Mouse (Mus musculus): ENCODE measurements at regions not wholly inside any gene's neighbourhood (a gene's known extent, or its start where the extent isn't known, plus 50 kb on each side); places are given as distances from the start of the nearest gene placed in this dataset.
A peak's percentile ranks its signal among the peaks of the same experiment; 100 is the strongest.

DNA sequence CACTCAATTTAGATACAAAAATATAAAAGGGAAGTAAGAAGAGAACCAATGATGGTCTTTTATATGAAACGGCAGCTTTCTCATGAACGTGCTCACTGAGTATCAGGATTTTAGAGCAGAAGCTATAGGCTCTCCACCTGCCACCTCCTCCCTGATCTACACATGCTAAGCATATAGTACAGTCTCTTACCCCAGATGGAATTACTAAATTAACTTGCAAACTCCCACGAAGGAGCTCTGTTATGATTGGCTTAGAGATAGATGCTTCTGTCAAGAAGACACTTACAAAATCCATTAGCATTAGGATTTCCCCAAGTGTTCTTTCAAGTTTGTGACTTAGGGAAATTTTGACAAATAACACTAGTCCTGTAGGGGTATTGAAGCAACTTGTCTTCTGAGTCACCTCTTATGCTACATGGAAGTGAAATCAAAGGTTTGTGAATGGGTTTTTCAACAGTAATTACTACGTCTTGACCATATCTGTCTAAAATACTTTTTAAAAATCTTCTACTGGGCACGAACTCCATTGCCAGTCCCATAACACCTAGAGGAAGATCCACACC is 60.6 kb downstream of the Crygs start:
- DNase-seq (ENCODE audit: low spot score): no peak

DNA sequence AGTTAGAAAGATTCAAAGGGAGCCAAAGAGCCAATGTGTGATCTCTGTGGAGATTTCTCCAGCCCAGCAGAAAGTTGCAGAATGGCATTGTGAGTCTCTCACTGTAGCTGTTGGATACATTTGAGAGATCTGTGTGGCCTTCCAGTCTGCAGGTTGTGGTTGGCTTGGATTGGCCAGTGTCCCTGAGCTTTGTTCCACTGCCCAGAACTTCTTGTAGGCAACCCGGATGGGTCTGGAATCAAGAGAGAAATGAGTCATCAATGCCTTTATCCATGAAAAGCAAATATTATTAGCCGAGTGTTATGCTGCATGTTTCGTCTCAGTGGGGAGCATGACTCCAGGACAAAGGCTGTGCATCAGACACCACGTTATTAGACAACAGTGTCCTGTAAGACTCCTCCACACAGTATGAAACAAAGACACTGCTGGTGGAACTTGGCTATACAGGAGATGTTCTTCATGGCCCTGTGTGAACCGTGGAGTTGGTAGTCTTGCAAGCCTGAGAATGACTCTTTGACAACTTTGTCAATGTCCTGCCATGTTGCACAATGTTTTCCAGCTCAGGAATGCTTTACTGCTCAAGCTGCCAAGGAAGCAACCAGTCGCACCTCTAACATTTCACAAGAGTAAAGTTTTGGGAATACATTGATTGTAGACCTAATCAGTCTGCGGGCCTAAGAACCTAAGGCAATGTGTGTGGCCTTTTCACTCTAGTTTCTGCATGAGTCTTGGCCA is 67.1 kb downstream of the Crygs start:
- no peak for DNase-seq (ENCODE audit: low spot score)

DNA sequence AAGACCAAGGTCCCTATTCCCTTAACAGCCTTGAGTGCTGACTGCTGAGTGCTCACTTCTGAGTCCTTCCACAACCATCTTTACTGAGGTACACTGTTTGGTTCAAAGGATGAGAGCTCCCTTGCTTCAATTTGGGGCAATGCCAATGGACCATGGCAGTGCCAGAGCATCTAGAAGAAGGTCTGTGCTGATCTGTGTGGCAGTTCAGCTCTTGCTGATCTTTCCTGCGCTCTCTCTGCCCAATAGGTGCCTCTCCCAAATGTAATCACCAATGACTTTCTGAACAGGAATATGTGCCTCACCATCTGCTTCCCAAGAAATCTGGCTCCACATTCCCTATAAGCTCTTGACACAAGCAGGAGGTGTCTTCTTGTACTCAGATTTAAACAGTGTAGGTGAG is 67.9 kb downstream of the Crygs start:
- DNase-seq (ENCODE audit: low spot score): no peak

DNA sequence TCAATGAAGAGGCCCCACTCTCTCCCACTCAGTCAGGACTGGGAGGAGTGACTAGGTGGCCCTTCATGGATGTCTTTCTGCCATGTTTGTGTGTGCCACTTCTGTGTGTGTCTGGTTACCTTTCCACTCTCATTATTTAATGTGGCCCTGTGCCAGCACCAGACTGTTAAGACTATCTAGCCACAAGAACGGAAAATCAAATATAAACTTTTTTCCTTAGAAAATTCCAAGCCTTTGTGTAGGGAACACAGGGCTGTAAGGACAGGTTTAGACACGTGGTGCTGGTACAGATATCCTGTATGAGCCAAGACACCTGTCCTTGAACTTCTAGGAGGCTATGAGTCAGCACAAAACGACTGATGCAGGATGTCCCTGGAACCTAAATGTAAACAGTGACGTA is 69.9 kb downstream of the Crygs start:
- DNase-seq (ENCODE audit: low spot score): no peak

DNA sequence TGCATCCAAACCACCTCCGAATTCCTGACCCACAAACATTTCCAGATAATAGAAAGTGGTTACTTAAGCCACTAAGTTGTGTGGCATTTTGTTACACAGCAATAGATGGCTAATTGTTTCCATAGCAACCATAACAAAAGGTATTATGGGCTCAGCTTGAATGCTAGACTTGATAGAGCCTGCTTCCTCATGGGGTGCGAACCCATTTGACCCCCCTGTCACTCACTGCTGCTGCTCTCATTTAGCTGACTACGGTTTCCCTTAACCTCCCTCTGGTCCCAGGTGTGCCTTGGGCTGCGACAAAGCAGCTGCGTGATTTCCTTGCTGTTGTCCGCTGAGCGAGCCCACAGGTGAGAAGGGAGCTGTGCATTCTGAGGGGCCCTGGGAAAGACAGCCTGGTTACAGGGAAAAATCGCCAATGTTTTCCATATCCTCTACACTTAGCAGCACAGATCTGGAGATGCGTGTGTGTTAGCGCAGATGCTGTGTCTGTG is 76.8 kb downstream of the Crygs start:
- no peak for DNase-seq (ENCODE audit: low spot score)

DNA sequence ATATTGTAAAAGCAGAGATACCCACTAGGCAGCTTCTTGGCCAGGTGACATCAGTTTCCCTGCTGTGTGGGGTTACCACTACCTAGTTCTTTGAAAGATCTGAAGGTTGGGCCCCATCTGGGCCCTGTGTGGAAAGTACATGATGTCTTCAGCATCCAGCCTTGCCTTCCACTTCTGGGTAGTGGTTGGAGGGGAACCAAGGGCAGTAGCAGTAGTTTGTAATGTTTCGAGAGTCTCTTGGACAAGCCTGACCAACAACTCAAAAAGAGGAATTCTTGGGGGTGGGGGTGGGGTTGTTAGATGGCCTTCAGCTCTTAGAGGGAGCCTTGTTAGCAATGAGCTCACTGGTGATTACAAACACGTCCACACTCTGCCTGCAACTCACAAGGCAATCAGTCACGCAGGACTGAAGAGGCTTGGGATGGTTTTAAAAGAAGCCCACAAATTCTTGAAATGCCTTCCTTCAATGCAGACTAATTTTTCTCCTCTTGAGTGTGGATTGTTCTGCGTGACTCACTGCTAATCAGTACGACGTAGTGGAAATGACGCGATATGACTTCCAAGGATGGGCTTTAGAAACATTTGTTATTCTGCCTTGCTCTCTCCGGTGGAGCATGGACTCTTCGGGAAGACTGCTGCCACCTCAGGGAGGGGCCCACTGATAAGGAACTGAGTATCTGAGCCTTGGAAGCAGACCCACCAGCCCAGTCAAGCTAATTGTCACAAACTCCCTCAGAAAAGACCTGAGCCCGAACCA is 76.9 kb upstream of the Dgkg start:
- no peak for DNase-seq (ENCODE audit: low spot score)

DNA sequence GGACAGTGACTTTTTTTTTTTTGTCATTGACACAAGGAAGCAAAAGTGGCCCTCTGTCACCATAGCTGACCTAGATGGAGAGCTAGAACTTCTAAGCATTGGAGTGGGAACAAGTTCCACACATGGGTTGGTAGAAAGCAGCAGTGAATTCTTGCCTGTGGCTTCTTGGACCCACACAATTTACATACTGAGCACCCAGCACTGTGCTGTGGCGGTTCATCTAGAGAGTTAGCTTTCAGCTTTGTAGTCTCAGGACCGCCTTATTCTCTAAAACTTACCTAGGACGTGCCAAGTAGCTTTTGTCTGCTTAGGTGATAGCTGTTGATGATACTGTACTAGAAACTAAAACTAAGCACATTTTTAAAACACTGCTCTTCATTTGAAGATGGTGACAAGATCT is 72.1 kb upstream of the Dgkg start:
- no peak for DNase-seq (ENCODE audit: low spot score)

DNA sequence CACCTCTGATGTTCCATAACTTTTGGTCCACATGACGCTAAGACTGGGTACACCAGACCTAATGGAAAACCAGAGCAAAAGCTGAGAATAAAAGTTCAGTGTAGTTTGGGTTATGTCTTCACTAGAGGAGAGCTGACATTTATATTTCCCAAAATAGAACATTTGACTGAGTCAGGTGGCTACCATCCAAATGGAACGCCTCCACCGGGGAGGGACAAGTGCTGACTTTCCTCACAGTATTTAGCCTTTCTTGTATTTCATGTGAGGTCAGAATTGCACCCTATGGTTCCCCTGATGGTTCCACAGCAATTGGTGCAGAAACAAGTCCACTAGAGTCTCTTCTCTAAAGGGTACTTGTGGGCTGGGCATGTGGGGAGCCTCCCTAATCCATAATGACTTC is 68.2 kb upstream of the Dgkg start:
- no peak for DNase-seq (ENCODE audit: low spot score)

DNA sequence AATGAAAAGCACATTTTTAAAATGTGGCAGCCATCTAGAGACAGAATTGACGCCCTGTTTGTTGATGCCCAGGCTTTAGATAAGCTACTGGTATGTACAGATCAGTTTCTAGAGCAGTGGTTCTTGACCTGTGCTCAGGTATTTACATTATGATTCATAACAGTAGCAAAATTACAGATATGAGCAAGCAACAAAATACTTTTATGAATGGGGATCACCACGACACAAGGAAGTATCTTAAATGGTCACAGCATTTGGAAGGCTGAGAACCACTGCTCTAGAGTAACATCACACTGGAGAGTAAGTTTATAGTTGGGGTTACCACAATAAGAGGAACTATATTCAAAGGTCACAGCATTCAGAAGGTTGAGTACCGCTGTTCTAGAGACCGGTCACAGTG is 66.3 kb upstream of the Dgkg start:
- no peak for DNase-seq (ENCODE audit: low spot score)

DNA sequence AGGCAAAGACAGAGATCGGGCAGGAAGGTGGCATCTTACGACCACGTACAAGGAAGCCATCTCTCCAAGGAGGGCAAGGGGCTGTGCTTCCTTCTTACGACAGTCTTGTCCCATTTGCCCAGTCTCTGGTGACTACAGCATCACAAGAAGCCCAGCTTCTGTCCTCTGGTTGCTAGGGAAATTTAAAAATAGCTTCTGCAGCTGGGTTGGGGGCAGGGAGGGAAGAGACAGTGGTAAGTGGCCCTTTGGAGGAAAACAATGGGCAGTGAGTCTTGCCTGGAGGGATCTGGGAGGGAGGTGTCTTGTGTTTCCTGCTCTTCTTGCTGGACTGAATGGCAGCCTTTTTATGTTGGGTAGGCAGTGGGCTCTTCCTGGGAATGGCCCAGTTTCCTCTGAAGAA is 62.8 kb upstream of the Dgkg start:
- no peak for DNase-seq (ENCODE audit: low spot score)

DNA sequence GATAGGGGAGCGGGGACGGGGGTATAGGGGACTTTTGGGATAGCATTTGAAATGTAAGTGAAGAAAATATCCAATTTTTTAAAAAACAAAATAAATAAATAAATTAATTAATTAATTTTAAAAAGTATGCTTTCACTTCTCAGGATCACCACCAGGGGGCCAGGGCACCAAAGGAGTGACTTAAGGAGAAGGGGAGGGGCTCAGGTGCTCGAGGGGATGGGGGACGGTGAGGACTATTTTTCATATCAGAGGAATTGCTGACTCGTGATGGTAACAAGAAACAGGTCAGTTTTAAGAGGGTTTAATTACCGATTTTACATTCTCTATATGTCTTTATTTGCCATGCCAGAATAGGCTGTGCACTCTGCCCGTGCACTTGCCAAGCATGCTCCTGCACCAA is 62.3 kb upstream of the Dgkg start:
- DNase-seq (ENCODE audit: low spot score): peak; percentile 17

DNA sequence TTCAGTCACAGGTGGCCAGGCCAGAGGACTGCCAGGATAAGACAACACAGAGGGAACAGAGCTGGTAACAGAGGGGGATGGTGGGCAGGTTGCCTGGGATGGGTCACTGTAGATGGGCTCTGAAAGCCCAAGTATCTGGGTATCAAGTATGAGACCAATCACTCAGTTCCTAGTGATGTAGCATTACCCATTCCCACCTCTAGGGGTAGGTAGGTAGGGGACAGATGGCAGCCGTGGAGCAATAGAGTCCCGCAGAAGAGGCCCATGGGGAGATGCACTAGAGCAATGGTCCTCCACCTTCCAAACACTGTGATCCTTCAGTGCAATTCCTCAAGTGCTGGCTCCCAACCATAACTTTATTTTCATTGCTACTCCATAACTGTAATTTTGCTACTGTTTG is 60.4 kb upstream of the Dgkg start:
- DNase-seq (ENCODE audit: low spot score): peak; percentile 21

DNA sequence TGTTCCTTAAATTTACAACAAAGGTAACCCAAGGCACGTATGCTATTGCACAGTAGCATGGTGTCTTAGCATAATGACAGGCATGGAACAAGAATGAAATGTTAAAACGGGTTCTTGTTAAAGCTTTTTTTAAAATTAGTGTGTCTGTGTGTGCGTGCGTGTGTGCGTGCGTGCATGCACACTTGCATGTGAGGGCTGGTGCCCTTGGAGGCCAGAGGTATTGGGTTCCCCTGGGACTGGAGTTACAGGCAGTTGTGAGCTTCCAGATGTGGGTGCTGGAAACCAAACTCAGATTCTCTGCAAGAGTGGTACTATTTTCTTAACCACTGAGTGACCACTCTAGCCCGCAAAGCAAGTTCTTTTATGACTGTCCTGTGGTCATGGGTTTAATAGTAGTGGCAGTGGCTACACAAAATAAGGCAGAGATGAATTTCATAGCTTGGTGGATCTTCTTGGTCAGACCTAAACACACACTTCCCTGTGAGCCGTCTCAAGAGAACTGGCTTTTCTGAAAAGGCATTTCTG is 59.3 kb upstream of the Dgkg start:
- no peak for DNase-seq (ENCODE audit: low spot score)

DNA sequence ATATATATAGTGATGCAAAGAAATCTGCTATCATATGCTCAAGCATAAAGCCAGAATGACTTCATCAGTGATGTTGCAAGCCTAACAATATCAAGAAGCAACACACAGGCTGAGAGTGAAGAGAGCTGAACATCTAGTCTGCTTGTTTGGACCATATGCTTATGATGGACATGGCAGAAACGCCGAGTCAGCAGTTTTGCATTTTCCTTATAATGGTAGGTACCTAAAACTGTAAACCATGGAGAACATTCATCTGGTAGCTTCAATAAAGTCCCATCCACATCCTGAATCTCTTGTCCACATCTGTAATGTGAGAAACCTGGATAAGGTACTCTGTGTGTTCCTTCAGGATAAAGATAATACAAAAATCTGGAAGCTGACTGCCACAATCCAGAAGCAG is 57.3 kb upstream of the Dgkg start:
- no peak for DNase-seq (ENCODE audit: low spot score)

DNA sequence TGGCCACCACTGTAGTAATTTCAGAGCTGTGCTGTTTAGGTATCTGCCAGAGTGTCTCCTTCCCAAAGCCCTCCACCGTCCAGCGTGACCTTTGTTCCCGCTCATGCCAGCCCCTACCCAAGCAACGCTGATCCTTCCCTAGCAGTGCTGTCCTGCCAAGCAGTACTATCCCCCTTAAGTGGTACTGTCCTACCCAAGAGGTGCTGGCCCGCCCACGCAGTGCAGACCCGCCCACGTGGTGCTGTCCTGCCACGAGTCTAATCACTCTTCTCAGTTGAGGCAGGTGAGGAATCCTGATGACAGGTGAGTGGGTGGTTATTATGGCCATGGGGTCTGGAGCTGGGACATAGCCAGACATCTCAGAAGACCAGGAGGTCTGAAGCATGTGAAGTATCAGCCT is 51.7 kb upstream of the Dgkg start:
- no peak for DNase-seq (ENCODE audit: low spot score)

Data from thymus, postnatal 0 days (tissue).